Mouse (Mus musculus) heart, embryonic 13.5 days (tissue): Measurements from ENCODE around the gene Usp32. TPM values are rescaled to one million over a fixed set of nuclear protein-coding genes. Genes with fewer than 3 reads are reported as not detected.

ENCODE experiments used
- ATAC-seq: fragments of 200-750 bp; cut with Nextera tagmentation; 2 replicates; pipeline ENCODE4 v1.8.0; 2017; ENCODE audit warnings: moderate TSS enrichment; ENCODE audit not compliant: insufficient number of reproducible peaks, low FRiP score, low TSS enrichment; ENCODE audit errors: extremely low read depth
- H3K27ac ChIP-seq: fragments of 300-500 bp; sonication (generic); replicated peaks from 2 replicates; pipeline ENCODE4 v1.5.1; 2015; ENCODE audit warnings: moderate library complexity, mild to moderate bottlenecking, inconsistent platforms
- H3K27me3 ChIP-seq: fragments of 300-500 bp; sonication (generic); replicated peaks from 2 replicates; pipeline ENCODE4 v1.6.1; 2015; ENCODE audit warnings: mild to moderate bottlenecking, inconsistent platforms
- H3K36me3 ChIP-seq: fragments of 300-500 bp; sonication (generic); 2 replicates; pipeline ENCODE4 v1.6.1; 2015; ENCODE audit warnings: mild to moderate bottlenecking, inconsistent platforms
- H3K4me1 ChIP-seq: fragments of 300-500 bp; sonication (generic); 2 replicates; pipeline ENCODE4 v1.6.1; 2015; ENCODE audit warnings: inconsistent platforms
- H3K4me2 ChIP-seq: fragments of 300-500 bp; sonication (generic); 2 replicates; pipeline ENCODE4 v1.6.1; 2015; ENCODE audit warnings: inconsistent platforms, mild to moderate bottlenecking, moderate library complexity
- H3K4me3 ChIP-seq: fragments of 300-500 bp; sonication (generic); 2 replicates; pipeline ENCODE4 v1.5.1; 2015; ENCODE audit warnings: moderate library complexity, mild to moderate bottlenecking, inconsistent platforms
- H3K9ac ChIP-seq: fragments of 300-500 bp; sonication (generic); 2 replicates; pipeline ENCODE4 v1.6.1; 2015; ENCODE audit warnings: inconsistent platforms, mild to moderate bottlenecking, moderate library complexity
- H3K9me3 ChIP-seq: fragments of 300-500 bp; sonication (generic); 2 replicates; pipeline ENCODE4 v1.6.1; 2016; ENCODE audit warnings: inconsistent platforms
- WGBS: fragments of 180-500 bp; shearing (Covaris S2); methylation state at CpG from one replicate; pipeline ENCODE4 v1.1.7; 2015; ENCODE audit warnings: mixed read lengths; 5-methylcytosine and 5-hydroxymethylcytosine counted together
- polyA plus RNA-seq: library from polyadenylated mRNA; unstranded; fragments of >200 nt; fragmentation: Nextera tagmentation; extraction: Ambion mirVana; gene quantifications from 2 replicates; pipeline ENCODE4 v1.2.1, GENCODE M21; 2015

Usp32 gene
- 3.5 and 3.9 TPM in 2 replicates for polyA plus RNA-seq

GRCm38 (mm10) chr11:85139581-85140540, at the start of gene Usp32:
TSS of gene Usp32 (minus strand) at chr11:85140161.
- peak within 1 kb of the TSS; percentile 95 for H3K9ac ChIP-seq
- peak within 1 kb of the TSS; percentile 89 for H3K27ac ChIP-seq
- H3K36me3 ChIP-seq, result no peaks in the 10 kb centered on the region
- H3K4me1 ChIP-seq, result peaks cover 17% of the 10 kb centered on the region
- H3K4me2 ChIP-seq, result peak within 1 kb of the TSS; percentile 75
- H3K27me3 ChIP-seq, result no peaks in the 10 kb centered on the region
- no peaks in the 10 kb centered on the region for H3K9me3 ChIP-seq
- H3K4me3 ChIP-seq, result peak within 1 kb of the TSS; percentile 94
- peak; percentile 98 for ATAC-seq
- under 1% methylated on average over 86 of the region's 94 CpGs for WGBS

GRCm38 (mm10) chr11:85189110-85189509, 49.1 kb upstream of the Usp32 start:
- Histone ChIP-seq H3K9ac (no peak overlapping the region), H3K4me1 (no peaks in the 10 kb centered on the region), H3K27ac (no peak overlapping the region), H3K4me3 (no peak overlapping the region), H3K9me3 (no peaks in the 10 kb centered on the region), H3K4me2 (no peak overlapping the region), H3K27me3 (no peaks in the 10 kb centered on the region), H3K36me3 (peaks cover 58% of the 10 kb centered on the region)
- WGBS, result 81% methylated on average over 4 of the region's 4 CpGs
- no peak for ATAC-seq

GRCm38 (mm10) chr11:85184839-85185238, 44.9 kb upstream of the Usp32 start:
- H3K27me3 ChIP-seq, result no peaks in the 10 kb centered on the region
- H3K4me2 ChIP-seq, result no peak overlapping the region
- H3K9me3 ChIP-seq, result no peaks in the 10 kb centered on the region
- no peak overlapping the region for H3K9ac ChIP-seq
- H3K4me1 ChIP-seq, result peaks cover 6% of the 10 kb centered on the region
- no peak for ATAC-seq
- no peak overlapping the region for H3K27ac ChIP-seq
- H3K36me3 ChIP-seq, result peaks cover 18% of the 10 kb centered on the region
- 77% methylated on average over 6 of the region's 6 CpGs for WGBS
- H3K4me3 ChIP-seq, result no peak overlapping the region

- H3K4me2 ChIP-seq, result no peak overlapping the region
- H3K4me1 ChIP-seq, result peaks cover 6% of the 10 kb centered on the region
- 69% methylated on average over 5 of the region's 5 CpGs for WGBS
- ATAC-seq, result no peak
- H3K9me3 ChIP-seq, result no peaks in the 10 kb centered on the region
- no peak overlapping the region for H3K27ac ChIP-seq
- H3K36me3 ChIP-seq, result peaks cover 10% of the 10 kb centered on the region
- H3K27me3 ChIP-seq, result no peaks in the 10 kb centered on the region
- no peak overlapping the region for H3K4me3 ChIP-seq
- H3K9ac ChIP-seq, result no peak overlapping the region
Measured at GRCm38 (mm10) chr11:85184082-85184481, 44.1 kb upstream of the Usp32 start.

- H3K36me3 ChIP-seq, result peaks cover 3% of the 10 kb centered on the region
- peak overlapping the region; percentile 78 for H3K9ac ChIP-seq
- H3K9me3 ChIP-seq, result no peaks in the 10 kb centered on the region
- peaks cover 6% of the 10 kb centered on the region for H3K4me1 ChIP-seq
- ATAC-seq, result no peak
- peak overlapping the region; percentile 57 for H3K4me3 ChIP-seq
- peak overlapping the region; percentile 82 for H3K4me2 ChIP-seq
- WGBS, result 22% methylated on average over 13 of the region's 13 CpGs
- H3K27ac ChIP-seq, result no peak overlapping the region
- H3K27me3 ChIP-seq, result no peaks in the 10 kb centered on the region
Measured at GRCm38 (mm10) chr11:85183284-85183779, 43.4 kb upstream of the Usp32 start.

GRCm38 (mm10) chr11:85182617-85183283, 42.8 kb upstream of the Usp32 start:
- H3K4me1 ChIP-seq, result peaks cover 6% of the 10 kb centered on the region
- no peaks in the 10 kb centered on the region for H3K27me3 ChIP-seq
- peak overlapping the region; percentile 57 for H3K4me3 ChIP-seq
- H3K9ac ChIP-seq, result peak overlapping the region; percentile 78
- H3K36me3 ChIP-seq, result no peaks in the 10 kb centered on the region
- H3K9me3 ChIP-seq, result no peaks in the 10 kb centered on the region
- no peak; the same call in 1 of the 2 replicates for ATAC-seq
- no peak overlapping the region for H3K27ac ChIP-seq
- 4% methylated on average over 20 of the region's 20 CpGs for WGBS
- peak overlapping the region; percentile 82 for H3K4me2 ChIP-seq

- no peak for ATAC-seq
- peaks cover 4% of the 10 kb centered on the region for H3K4me1 ChIP-seq
- no peaks in the 10 kb centered on the region for H3K36me3 ChIP-seq
- H3K4me3 ChIP-seq, result no peak overlapping the region
- no peak overlapping the region for H3K4me2 ChIP-seq
- no peak overlapping the region for H3K27ac ChIP-seq
- H3K9me3 ChIP-seq, result no peaks in the 10 kb centered on the region
- H3K27me3 ChIP-seq, result no peaks in the 10 kb centered on the region
- 69% methylated on average over 4 of the region's 4 CpGs for WGBS
- no peak overlapping the region for H3K9ac ChIP-seq
Measured at GRCm38 (mm10) chr11:85178413-85178812, 38.5 kb upstream of the Usp32 start.

- no peak overlapping the region for H3K4me2 ChIP-seq
- H3K4me3 ChIP-seq, result no peak overlapping the region
- H3K27ac ChIP-seq, result no peak overlapping the region
- no peaks in the 10 kb centered on the region for H3K27me3 ChIP-seq
- no peaks in the 10 kb centered on the region for H3K9me3 ChIP-seq
- no peak overlapping the region for H3K9ac ChIP-seq
- WGBS, result 72% methylated on average over 6 of the region's 6 CpGs
- H3K36me3 ChIP-seq, result no peaks in the 10 kb centered on the region
- H3K4me1 ChIP-seq, result no peaks in the 10 kb centered on the region
- no peak for ATAC-seq
Measured at GRCm38 (mm10) chr11:85177761-85178160, 37.8 kb upstream of the Usp32 start.

- Histone ChIP-seq H3K4me3 (no peak overlapping the region), H3K36me3 (no peaks in the 10 kb centered on the region), H3K4me1 (no peaks in the 10 kb centered on the region), H3K27me3 (no peaks in the 10 kb centered on the region; the same call in 1 of the 2 replicates), H3K27ac (no peak overlapping the region), H3K4me2 (no peak overlapping the region), H3K9ac (no peak overlapping the region), H3K9me3 (no peaks in the 10 kb centered on the region)
- no peak for ATAC-seq
- WGBS, result 73% methylated on average over 3 of the region's 3 CpGs
Measured at GRCm38 (mm10) chr11:85175941-85176340, 36.0 kb upstream of the Usp32 start.

GRCm38 (mm10) chr11:85170833-85171232, 30.9 kb upstream of the Usp32 start:
- Histone ChIP-seq H3K36me3 (no peaks in the 10 kb centered on the region), H3K4me3 (no peak overlapping the region), H3K4me1 (peaks cover 9% of the 10 kb centered on the region), H3K9me3 (no peaks in the 10 kb centered on the region), H3K4me2 (peak overlapping the region; percentile 76; the same call in 1 of the 2 replicates), H3K27me3 (no peaks in the 10 kb centered on the region; the same call in 1 of the 2 replicates), H3K27ac (no peak overlapping the region), H3K9ac (peak overlapping the region; percentile 69; the same call in 1 of the 2 replicates)
- no peak for ATAC-seq
- 35% methylated on average over 2 of the region's 2 CpGs for WGBS

- WGBS, result 12% methylated on average over 21 of the region's 21 CpGs
- Histone ChIP-seq H3K27me3 (no peaks in the 10 kb centered on the region; the same call in 1 of the 2 replicates), H3K4me3 (peak within 1 kb of the TSS; percentile 43), H3K27ac (no peak within 1 kb of the TSS), H3K9ac (peak within 1 kb of the TSS; percentile 69), H3K4me2 (peak within 1 kb of the TSS; percentile 76), H3K9me3 (no peaks in the 10 kb centered on the region), H3K36me3 (no peaks in the 10 kb centered on the region), H3K4me1 (peaks cover 9% of the 10 kb centered on the region)
- peak; percentile 61; the same call in 1 of the 2 replicates for ATAC-seq
Measured at GRCm38 (mm10) chr11:85170058-85170740, 30.2 kb upstream of the Usp32 start, which contains the start of gene 1700125H20Rik. TSS of gene 1700125H20Rik (plus strand) at chr11:85170404.
